Mouse (Mus musculus) embryo, embryonic 11.5 days (tissue): Measurements from ENCODE around the gene Rem2.
A peak's percentile ranks its signal among the peaks of the same experiment; 100 is the strongest.

ENCODE experiments used
- DNase-seq: peaks from one replicate; pipeline ENCODE4 v3.0.0-alpha.2; 2012; ENCODE audit warnings: low read depth, low spot score

The Rem2 gene

DNA sequence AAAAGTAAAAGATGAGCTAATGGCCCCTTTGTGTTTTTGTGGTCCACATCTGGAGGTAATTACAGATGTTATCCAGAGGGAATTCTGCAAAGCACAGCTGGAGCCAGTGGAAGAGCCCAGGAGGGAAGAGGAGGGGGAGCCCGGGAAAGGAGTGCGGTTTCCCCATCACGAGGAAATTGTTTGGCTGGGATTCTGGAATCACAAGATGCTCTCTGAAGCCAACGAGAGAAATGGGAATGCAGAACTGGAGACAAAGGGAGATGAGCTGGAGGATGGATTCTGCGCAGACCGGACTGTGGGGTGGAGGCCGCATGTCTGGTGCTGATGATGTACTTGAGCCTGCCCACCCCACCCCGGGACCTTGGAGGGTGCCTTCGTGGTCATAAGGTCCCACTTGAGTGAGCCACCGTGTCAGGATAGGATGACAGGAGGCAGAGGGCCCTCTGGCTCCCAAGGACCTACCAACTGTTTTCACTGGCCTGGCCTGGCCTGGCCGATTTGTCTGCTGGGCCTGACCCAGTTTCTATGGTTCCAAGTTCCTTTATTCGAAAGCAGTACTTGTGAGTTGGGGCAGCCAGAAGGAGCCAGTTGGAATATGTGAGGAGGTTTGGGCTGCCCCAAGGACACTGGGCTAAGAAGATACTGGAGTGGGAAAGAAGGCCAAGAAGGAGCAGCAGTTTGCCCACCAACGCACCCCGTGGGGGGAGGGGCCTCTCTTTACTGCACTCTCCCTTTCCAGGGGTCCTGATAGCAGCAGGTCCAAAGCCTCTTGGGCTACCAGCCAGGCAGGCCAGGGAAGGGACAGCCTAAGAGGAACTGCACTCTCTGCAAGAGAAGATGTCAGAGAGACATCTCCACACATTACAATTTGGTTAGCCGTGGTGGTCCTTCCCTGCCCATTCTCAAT lies 31.9 kb upstream of the Rem2 start:
- no peak for DNase-seq

DNA sequence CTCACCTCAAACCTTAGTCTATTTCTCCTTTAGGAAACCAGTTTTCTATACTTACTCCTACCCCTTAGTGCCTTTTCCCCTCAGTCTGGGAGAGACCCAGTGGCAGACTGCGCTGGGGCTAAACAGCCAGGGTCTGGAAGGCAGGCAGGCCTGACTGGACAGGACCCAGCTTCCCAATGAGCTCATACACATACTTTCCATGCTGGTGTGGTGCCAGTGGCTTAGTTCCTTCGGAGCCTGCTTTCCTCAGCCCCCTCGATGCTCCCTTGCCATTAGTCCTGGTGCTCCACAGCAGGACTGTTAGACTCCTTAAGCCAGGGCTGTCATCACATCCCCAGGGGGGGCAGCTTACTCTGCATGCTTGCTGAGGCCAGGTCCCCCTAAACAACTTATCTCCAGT lies 30.4 kb upstream of the Rem2 start:
- DNase-seq: no peak

DNA sequence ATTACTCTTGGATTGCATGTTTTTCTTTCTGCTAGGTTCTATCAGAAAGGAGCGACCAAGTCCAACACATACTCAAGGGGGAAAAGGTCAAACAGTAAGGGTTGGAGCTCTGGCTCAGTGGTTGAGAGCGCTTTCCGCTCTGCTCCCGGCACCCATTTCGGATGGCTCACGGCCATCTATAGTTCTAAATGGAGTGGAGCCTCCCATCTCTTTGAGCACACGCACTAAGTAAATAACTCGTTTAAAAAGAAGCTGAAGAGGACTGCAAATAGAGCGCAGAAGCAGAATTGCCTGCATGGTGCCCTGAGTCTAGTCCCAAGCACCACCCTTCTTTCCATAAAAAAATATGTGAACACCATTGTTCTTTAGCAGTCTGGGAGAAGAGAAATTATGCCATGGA lies 22.3 kb upstream of the Rem2 start:
- DNase-seq: no peak

DNA sequence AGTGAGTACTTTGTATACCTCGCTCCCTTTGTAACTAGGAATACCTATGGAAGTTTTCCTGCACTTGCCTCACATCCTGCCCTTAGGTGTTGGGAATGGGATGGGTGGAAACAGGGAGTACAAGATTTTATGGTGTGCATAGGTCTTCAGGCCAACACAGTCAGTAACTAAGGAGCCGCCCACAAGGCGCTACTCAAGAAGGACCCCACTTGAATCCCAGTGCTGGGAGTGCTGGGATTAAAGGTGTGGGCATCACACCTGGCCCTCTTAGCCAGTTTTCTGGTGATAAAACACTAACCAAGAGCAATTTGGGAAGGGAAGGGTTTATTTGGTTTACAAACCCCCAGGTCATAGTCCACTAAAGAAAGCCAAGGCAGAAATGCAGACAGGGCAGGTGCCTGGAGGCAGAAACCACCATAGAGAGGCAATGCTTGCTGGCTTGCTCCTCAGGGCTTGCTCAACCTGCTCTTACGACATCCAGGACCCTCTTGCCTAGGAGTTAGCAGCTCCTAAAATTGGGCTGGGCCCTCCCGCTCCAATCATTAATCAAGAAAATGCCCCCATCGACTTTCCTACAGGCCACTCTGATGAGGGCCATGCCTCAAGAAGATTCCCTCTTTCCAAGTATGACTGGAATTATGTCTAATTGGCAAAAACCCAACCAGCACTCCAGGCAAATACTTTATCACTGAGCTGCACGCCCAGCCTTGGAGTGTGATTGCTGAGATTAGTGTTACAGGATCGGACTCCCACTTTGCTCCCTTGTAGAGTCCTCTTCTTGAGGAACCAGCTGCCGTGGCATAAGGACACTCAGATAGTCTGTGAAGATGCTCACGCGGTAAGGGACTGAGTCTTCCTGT lies 21.0 kb upstream of the Rem2 start:
- no peak for DNase-seq

DNA sequence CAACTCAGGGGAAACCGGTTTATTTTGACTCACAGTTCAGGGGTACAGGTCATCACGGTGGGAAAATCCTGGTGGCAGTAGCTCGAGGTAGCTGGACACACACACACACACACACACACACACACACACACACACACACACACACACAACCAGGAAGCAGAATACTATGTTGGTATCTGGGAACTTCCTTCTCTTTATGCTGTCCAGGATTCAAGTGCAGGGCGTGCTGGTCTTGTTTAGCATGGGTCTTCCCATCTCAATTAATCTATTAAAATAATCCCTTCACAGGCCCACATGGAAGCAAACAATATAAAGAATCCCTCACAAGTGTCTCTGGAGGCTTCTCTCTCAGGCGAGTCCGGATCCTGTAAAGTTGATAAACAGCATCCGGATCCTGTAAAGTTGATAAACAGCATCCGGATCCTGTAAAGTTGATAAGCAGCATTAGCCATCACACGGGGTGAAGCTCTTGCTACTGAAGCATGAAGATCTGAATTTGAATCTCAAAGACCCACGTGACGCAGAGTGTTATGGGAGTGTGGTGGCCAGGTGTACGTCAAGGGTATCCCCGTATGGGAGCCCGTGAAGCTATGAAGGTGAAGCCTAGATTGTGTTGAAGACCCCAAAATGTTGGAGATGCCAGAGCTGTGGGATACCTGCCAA lies 17.9 kb upstream of the Rem2 start:
- DNase-seq: no peak

DNA sequence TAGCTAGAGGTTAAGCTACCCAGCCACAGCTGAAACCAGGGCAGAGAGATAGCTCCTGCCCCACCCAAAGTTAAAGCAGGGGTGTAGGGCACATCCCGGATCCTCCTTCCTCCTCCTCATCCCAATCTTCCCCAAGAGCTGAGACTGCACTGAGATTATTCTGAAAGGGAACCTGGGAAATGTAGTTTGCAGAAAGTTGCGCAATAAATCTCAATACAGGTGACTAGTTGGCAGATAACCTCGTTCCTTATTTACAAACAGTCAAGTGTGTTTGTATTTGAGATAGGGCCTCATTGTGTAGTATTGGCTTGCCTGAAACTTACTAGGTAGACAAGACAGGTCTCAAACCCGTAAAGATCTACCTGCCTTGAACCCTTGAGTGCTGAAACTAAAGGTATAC lies 13.8 kb upstream of the Rem2 start:
- no peak for DNase-seq

DNA sequence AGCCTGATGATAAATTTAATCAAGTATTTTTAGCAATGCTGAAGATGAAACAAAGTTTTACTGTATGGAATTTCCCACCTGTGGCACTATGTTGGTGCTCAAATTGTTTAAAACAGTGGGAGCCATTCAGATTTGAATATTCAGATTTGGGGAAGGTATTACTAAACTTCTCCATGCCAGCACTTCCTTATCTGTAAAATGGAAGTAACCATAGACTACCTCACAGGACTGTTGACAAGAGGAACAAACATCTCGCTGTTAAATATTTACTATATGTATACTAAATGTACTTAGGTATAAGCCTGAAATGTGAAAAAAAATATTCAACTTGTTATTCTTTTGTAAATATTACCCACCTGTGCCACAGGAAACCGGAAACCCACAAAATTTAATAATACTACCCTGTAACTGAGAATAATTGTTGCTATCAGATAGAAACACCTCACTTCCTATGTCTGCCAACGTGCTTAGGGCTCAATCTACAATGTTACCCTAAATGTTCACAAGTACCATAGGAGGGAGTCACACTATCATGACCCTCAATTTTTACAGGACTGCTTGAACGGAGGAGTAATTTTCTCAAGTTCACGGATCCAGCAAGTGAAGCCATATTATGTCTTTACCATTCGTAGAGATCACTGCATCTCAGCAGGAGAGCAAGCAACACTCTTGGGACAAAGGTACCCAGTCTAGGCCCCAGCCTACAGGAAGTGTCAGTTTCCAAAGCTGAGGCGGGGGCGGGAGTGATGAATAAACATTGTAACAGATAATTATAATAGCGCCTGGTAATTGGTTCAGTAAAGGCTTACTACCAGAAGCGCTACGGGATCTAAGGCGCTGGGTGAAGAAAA lies 12.6 kb upstream of the Rem2 start:
- DNase-seq: no peak

DNA sequence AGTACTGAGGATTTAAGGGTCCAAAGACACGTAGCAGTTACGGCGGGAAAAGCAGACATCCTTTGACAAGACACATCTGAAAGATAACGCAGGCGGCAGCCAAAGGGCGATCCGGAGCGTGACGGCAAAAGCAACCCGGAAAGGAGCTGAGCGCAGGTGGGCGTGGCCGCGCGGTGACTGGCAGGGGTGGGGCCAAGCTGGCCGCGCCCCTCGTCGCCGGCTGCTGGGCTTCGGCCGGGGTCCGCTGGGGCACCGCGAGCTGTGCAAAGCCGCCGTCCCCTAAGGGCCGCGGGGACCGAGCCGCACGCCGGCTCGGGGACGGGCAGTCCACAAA lies 12.0 kb upstream of the Rem2 start, which contains the start of gene Lrp10:
Lrp10 (plus strand) TSS at position 179 of the 334 bp plus-strand sequence.
- DNase-seq: peak; percentile 76

DNA sequence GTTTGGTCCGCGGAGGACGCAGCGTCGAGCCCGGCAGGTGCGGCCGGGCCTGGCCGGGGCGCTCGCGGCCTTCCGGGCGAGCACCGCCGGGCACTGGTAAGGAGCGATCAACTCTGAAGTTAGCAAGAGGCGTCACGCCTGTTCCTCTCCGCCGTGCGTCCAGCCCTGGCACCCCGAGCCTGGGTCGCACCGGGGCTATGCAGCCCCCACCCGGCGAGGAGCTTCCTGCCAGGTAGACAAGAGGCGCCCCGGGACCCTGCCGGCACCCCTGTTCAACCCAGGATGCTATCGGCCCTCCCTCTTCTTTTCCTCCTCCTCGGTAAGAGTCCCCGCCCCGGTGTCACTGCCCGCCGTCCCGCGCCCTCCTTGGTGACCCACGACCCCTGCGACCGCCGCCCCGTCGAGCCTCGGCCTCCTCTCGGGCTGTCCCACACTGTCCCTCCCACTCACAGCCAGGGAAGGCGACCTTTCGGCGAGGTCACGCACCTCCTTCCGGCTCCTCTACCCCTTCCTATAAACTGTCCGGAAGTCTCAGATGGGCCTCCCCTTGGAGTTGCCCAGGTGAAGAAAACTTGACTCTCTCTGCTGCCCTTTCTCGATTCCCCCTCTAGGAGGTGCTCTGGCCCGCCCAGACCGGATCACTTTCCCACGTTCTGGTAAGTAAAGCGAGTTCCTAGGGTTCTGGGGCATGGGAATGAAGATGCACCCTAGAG lies 11.5 kb upstream of the Rem2 start:
- DNase-seq: no peak

DNA sequence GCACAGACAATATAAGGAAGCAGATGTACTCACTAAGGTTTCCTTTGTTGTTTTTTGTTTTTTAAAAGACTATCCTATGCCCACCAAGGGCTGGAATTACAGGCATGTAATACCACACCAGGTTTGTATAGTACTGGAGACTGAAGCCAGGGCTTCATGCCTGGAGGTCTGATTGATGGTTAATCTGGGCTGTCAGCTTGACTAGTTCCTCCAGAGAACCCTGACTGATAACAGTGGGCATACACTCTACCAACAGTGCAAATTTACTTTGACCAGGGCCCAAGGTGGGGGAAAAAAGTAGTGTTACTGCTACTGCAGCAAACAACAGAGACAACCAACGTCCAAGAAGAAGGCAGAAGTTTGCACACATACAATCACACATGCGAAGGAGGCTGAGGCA lies 4.4 kb upstream of the Rem2 start:
- no peak for DNase-seq

DNA sequence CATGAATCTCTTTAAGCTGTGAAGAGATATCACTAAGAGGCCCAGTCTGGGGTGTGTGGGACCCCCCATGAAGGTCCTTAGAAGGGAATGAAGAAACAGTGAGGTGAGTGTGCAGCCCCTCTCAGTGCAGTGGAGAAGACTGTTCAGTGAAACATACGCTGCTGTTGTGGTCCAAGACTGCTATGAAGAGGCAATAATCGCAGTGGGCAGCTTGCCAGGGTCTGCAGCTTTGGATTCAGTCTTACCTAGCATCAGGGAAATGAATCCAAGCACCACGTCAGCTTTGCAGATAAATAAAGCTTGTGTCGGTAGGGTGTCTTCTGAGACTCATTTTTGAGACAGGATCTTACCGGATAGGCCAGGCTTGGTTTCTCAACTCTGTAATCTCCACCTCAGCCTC lies 3.2 kb upstream of the Rem2 start:
- DNase-seq: no peak

DNA sequence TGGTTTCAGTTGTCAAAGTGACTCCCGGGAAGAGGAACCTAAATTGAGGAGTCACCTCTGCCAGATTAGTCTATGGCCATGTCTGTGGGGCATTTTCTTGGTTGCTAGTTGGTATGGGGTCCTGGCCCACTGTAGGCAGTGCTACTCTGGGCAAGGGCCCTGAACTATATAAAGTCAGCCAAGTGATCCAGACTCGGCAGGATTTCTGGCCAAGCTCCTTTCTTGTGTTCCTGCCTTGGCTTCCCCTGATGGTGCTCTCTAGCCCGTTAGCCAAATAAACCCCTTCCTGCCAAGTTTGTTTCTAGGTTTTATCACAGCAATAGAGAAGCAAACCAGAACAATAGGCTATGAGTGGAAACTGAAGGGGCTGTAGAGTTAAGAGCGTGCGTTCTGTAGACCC lies 1.2 kb upstream of the Rem2 start:
- no peak for DNase-seq

DNA sequence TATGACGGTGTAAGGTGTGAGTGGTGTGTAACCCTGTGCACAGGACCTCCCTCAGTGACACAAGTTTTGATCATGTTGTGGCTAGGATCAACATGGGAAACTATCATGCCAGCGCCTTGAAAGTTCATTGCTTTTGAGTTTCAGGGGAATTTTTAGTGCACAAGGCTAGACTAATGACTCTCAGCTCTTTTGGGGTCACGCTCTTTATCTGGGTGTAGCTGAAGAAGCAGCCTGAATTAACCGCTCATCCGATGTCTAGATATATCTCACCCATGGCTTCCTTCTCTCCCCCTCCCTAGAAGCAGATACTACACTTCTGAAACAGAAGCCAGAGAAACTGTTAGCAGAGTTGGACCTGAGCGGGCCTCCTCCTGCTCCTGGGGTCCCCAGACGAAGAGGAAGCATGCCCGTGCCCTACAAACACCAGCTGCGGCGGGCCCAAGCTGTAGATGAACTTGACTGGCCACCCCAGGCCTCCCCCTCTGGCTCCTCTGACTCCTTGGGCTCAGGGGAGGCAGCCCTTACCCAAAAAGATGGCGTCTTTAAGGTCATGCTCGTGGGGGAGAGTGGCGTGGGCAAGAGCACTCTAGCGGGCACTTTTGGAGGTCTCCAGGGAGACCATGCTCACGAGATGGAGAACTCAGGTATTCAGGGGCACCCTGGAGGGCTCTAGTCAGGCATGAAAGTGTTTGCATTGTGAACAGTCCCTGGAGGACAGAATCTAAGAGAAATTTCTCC lies 1.4 kb downstream of the Rem2 start:
- DNase-seq: no peak

DNA sequence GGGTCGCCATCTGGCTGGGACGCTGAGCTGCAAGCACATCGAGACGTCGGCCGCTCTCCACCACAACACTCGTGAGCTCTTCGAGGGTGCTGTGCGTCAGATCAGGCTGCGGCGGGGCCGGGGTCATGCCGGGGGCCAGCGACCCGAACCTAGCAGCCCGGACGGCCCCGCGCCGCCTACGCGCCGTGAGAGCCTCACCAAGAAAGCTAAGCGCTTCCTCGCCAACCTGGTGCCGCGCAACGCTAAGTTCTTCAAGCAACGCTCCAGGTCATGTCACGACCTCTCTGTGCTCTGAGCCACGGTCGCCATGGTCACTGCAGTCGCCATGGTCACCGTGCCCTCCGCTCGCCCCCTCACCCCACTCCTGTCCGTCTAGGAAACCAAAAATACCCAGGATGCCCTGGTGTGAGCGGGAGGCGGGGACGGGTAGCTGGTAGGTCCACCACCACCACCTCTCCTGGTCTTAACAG lies 3.6 kb downstream of the Rem2 start:
- no peak for DNase-seq

DNA sequence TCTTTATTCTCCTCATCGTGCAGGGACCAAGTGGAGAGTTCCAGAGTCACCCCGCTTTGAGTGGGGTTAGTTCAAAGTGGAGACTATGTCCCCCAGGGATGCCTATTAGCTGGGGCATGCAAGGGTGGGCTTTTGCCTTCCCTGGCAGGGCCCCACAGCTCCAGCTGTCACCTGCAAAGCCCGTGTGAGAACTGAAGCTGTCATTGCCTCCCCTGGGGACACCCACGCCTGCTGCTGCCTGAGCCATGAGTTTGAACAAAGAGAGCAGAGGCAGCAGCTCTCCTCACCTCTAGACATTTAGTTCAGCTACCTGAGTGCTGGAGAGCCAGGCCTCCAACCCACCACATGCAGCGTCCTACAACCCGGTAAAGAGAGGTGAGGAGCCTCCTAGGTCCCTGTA lies 4.8 kb downstream of the Rem2 start:
- no peak for DNase-seq

DNA sequence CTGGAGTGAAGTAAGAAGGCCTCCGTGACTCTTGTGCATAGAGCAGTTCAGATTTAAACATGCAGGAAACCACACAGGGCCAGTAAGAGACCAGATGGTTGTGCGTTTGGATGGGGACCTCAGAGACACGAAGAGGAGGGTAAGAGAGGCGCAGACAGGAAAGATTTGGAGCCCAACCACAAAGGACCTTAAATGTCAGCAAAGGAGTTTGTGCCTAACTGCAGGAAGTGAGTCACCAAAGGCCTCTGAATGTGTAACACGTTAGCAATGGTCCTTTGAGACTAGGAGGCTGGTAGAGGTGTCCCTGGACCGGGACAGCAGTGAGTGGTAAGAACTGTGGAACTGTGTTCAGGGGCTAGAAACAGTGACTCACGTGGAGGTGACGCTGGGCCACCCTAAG lies 5.5 kb downstream of the Rem2 start:
- DNase-seq: no peak

DNA sequence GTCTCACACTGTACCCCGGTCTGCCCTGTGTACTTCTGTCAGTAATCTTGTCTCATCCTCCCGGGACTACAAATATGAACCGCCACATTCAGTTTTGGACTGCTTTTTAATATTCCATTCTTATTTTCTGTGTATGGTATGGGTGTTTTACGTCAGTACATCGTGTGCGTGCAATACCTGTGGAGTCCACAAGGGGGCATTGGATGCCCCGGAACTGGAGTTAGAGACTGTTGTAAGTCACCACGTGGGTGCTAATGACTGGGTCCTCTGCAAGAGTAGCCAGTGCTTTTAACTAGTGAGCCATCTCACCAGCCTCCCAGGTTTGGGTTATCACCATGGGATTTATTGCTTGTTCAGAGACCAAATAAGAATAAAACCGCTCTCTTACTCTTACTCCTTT lies 6.6 kb downstream of the Rem2 start:
- DNase-seq: no peak

DNA sequence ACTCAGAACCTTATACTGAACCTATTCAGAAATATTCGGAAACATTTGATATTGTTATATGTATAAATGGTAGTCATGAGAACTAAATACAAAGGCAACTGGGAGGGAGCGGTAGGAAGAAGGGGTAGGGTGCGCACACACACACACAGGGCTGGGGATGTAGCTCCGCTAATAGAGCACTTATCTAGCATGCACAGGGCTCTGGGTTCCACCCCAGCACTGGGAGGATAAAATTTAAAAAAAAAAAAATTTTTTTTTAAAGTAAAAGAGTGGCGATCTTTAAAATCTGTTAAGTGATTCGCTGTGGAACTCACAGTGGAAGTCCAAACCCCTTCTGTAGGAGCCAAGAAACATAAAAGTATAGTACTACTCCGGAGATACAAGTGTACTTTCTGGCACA lies 10.0 kb downstream of the Rem2 start:
- no peak for DNase-seq

DNA sequence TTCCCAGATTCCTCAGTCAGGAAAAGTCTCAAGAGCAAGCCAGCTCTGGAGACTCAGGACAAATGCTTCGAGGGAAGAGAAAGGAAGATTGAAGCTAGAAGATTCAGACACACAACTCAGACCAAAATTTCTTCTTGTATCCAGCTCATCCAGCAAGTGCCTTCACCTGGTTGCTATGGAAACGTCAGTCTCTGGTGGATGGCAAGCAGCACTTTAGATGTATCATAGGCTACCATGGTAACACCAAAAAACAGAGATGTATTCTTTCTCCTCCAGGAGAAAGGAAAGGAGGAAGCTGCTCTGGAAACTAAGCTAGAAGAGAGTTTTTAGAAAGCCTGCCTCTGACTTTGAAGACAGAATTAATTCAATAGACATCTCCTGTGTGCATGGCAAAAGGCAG lies 11.8 kb downstream of the Rem2 start:
- no peak for DNase-seq

DNA sequence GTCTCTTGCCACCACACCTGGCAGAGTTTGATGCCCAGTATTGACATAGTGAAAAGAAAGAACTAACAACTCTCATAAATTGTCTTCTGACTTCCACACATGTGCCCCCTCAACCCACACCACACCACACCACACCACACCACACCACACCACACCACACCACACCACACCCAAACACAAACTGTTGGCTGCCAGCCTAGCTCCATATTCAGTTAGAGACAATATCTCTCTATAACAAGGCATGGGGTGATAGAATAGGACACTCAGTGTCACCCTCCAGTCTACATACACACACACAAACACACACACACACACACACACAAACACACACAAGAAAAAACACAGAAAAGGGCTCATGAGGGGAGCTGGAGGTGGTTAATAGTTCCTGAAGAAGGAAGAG lies 12.4 kb downstream of the Rem2 start:
- no peak for DNase-seq
